Mouse (Mus musculus) embryonic stem cell, embryonic (primary cell): ENCODE measurements around the gene Trnau1ap.

Source experiments
- CTCF ChIA-PET, 4 experiments: fragments of 300-600 bp in 2 of 4; fragments of 350-600 bp in 2 of 4; sonication (Branson Sonifier 250); formaldehyde crosslinking; loops; one replicate each; lab custom pipeline; 2022; ENCODE audit warnings: inconsistent platforms in 2 of 4; lab: Charles Lee
- POLR2A ChIA-PET, 4 experiments: fragments of 300-600 bp in 2 of 4; fragments of 350-600 bp in 2 of 4; sonication (Branson Sonifier 250); formaldehyde crosslinking; loops; one replicate each; lab custom pipeline; 2022; ENCODE audit warnings: antibody characterized with exemption in 4 of 4, inconsistent platforms in 1 of 4; lab: Charles Lee

Trnau1ap gene

DNA sequence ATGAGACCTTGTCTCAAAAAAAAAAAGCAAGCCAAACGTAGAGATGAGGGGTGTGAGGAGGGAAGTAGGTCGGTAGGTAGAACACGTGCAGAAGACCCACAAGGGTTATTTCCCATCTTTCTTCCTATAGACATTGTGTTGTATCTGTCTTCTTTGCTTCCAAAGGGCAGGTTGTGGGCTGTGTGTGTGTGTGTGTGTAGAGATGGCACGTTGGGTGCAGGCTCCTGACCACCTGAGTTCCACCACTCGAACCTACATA is 67.1 kb downstream of the Trnau1ap start:
- ChIA-PET POLR2A (interaction anchor here in 2 of 4 experiments (0.7 to 18.5 kb wide), 12 partner anchors 8 to 92 kb away, joined by 3 to 401 read pairs (median 8); partner anchors contain the start of genes Taf12 (in 2 of the 2) and Rcc1 (in 1 of the 2)), CTCF (interaction anchor here in 1 of 4 experiments (1.3 kb wide), 1 partner anchor 12 kb away, joined by 5 read pairs; the partner anchor contains the start of gene Taf12)
